Mouse (Mus musculus): ENCODE measurements around the gene Gm20075.

DNA sequence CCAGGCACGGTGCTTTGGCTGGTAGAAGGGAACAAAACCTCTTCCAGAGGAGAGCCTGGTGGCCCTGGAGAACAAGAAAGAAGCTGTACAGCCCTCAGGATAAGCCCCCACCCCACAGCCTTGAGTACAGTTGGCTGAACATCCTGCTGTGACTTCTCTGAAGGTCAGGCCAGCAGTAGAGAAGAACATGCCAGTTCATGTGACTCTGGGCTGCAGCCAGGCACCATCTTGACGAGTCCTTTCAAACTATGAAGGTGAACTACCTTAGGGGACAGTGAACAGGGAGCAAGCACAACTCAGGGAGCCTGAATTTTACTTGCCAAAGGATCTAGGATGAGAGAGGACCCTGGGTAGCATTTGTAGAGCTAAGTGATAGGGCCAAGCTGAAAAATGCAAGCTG lies 31.5 kb upstream of the Gm20075 start:
- TF ChIP-seq CTCF (conservative IDR thresholded peaks at IDR 0.05; ENCODE audit: insufficient read depth, insufficient read length, low read depth, low read length) (no peak), POLR2A (IDR thresholded peaks at IDR 0.05; ENCODE audit: low read depth, low read length) (no peak)
